Mouse (Mus musculus) ES-E14 (cell line): Measurements from ENCODE around the gene Hist1h2an.

Source experiments
- CHD2 ChIP-seq: IDR thresholded peaks from 2 replicates; pipeline ENCODE4 v1.6.1; 2014; ENCODE audit warnings: mild to moderate bottlenecking, low read depth, low read length, inconsistent platforms
- MAFK ChIP-seq: IDR thresholded peaks from 2 replicates; pipeline ENCODE4 v1.6.1; 2014; ENCODE audit warnings: mild to moderate bottlenecking, low read depth, low read length, inconsistent platforms; ENCODE audit not compliant: insufficient read depth
- ZC3H11A ChIP-seq: IDR thresholded peaks from 2 replicates; pipeline ENCODE4 v1.6.1; 2012; ENCODE audit warnings: low read depth, mild to moderate bottlenecking, inconsistent platforms, low read length, borderline replicate concordance
- ZNF384 ChIP-seq: IDR thresholded peaks from 2 replicates; pipeline ENCODE4 v1.6.1; 2012; ENCODE audit warnings: low read depth, low read length, inconsistent platforms

DNA sequence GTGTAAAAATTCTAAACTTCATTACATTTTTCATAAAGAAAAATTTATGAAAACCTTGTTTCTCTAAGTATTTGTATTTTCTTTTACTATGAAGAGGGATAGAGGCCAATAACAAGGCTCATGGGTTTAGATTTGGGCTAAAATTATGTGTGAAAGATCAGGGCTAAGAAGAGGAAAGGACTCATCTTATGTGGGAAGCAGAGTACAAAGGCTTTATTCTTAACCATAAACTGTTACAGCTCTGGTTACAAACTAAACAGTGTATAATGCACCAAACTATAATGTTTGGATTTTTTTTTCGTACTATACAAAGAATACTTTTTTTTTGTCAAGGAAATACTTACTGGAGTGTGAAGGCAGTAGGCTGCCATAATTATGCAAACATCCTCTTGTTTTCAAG, 31.3 kb downstream of the Hist1h2an start:
- TF ChIP-seq CHD2 (no peak), ZNF384 (no peak), ZC3H11A (no peak), MAFK (no peak)
